Mouse (Mus musculus) thymus, adult 2 months (tissue): Measurements from ENCODE around the gene Mrps27. TPM values are rescaled to one million over a fixed set of nuclear protein-coding genes. Genes with fewer than 3 reads are reported as not detected.
A peak's percentile ranks its signal among the peaks of the same experiment; 100 is the strongest.

ENCODE experiments used
- DNase-seq: peaks from one replicate; pipeline ENCODE4 v3.0.0; 2021
- H3K27ac ChIP-seq: fragments of 200-500 bp; 2 replicates; pipeline ENCODE4 v1.5.1; 2012; ENCODE audit warnings: low read length, control low read depth; ENCODE audit not compliant: control insufficient read depth, insufficient read depth
- H3K27me3 ChIP-seq: fragments of 200-500 bp; 2 replicates; pipeline ENCODE4 v1.6.1; 2012; ENCODE audit warnings: mild to moderate bottlenecking, low read length, moderate library complexity, mixed read lengths; ENCODE audit not compliant: control insufficient read depth, insufficient read depth
- H3K36me3 ChIP-seq: fragments of 200-500 bp; 2 replicates; pipeline ENCODE4 v1.6.1; 2012; ENCODE audit warnings: mild to moderate bottlenecking, low read length, moderate library complexity; ENCODE audit not compliant: control insufficient read depth, insufficient read depth
- H3K4me1 ChIP-seq: fragments of 200-500 bp; replicated peaks from 2 replicates; pipeline ENCODE4 v1.6.1; 2012; ENCODE audit warnings: low read length; ENCODE audit not compliant: control insufficient read depth, insufficient read depth
- H3K4me3 ChIP-seq: fragments of 200-500 bp; 2 replicates; pipeline ENCODE4 v1.5.1; 2012; ENCODE audit warnings: mild to moderate bottlenecking, low read length, control low read depth, moderate library complexity; ENCODE audit not compliant: control insufficient read depth, insufficient read depth
- CTCF ChIP-seq: fragments of 200-500 bp; IDR thresholded peaks from 2 replicates; pipeline ENCODE4 v1.5.1; 2012; ENCODE audit warnings: mild to moderate bottlenecking, control low read depth, low read length, moderate library complexity, borderline replicate concordance; ENCODE audit not compliant: control insufficient read depth, poor library complexity, insufficient read depth; ENCODE audit errors: extremely low read depth
- POLR2A ChIP-seq: fragments of 200-500 bp; IDR thresholded peaks from 2 replicates; pipeline ENCODE4 v1.6.1; 2012; ENCODE audit warnings: mild to moderate bottlenecking, low read length, control low read depth, moderate library complexity; ENCODE audit not compliant: control insufficient read depth, poor library complexity, insufficient read depth; ENCODE audit errors: extremely low read depth
- WGBS: fragments of 180-500 bp; shearing (Covaris S2); methylation state at CpG from one replicate; pipeline ENCODE4 v1.1.7; 2018; 5-methylcytosine and 5-hydroxymethylcytosine counted together
- polyA plus RNA-seq: library from polyadenylated mRNA; depleted of rRNA; stranded (reverse); fragments of >200 nt; gene quantifications from 2 replicates; pipeline ENCODE4 v1.2.3, GENCODE M21; 2012

Gene Mrps27
- polyA plus RNA-seq, 1 experiment = 12.7 TPM

GRCm38 (mm10) chr13:99369103-99369502 lies 24.5 kb downstream of the Mrps27 start:
- peaks cover 2% of the 10 kb centered on the region; the same call in 1 of the 2 replicates for H3K36me3 ChIP-seq

GRCm38 (mm10) chr13:99371285-99371684 lies 26.7 kb downstream of the Mrps27 start:
- Histone ChIP-seq H3K27ac (no peak overlapping the region), H3K4me1 (no peaks in the 10 kb centered on the region), H3K27me3 (no peaks in the 10 kb centered on the region), H3K4me3 (no peak overlapping the region), H3K36me3 (no peaks in the 10 kb centered on the region)
- WGBS = 98% methylated on average over 5 of the region's 5 CpGs
- no peak for DNase-seq
- TF ChIP-seq CTCF (no peak), POLR2A (no peak)

More at GRCm38 (mm10) chr13:99369103-99369502, 24.5 kb downstream of the Mrps27 start:
- no peak overlapping the region for H3K27ac ChIP-seq
- H3K4me3 ChIP-seq = no peak overlapping the region
- TF ChIP-seq POLR2A = no peak
- no peak for TF ChIP-seq CTCF
- no peak for DNase-seq
- H3K27me3 ChIP-seq = no peaks in the 10 kb centered on the region
- 97% methylated on average over 12 of the region's 12 CpGs for WGBS
- H3K4me1 ChIP-seq = no peaks in the 10 kb centered on the region

- no peaks in the 10 kb centered on the region for H3K27me3 ChIP-seq
- H3K36me3 ChIP-seq = no peaks in the 10 kb centered on the region
- no peak for DNase-seq
- TF ChIP-seq POLR2A (no peak), CTCF (no peak)
- no peaks in the 10 kb centered on the region for H3K4me1 ChIP-seq
- H3K27ac ChIP-seq = no peak overlapping the region
- H3K4me3 ChIP-seq = no peak overlapping the region
- WGBS = 91% methylated on average over 7 of the region's 7 CpGs
These were observed 29.1 kb downstream of the Mrps27 start for GRCm38 (mm10) chr13:99373684-99374083.

GRCm38 (mm10) chr13:99374191-99374590 lies 29.6 kb downstream of the Mrps27 start:
- no peaks in the 10 kb centered on the region for H3K36me3 ChIP-seq
- H3K27ac ChIP-seq = no peak overlapping the region

DNA sequence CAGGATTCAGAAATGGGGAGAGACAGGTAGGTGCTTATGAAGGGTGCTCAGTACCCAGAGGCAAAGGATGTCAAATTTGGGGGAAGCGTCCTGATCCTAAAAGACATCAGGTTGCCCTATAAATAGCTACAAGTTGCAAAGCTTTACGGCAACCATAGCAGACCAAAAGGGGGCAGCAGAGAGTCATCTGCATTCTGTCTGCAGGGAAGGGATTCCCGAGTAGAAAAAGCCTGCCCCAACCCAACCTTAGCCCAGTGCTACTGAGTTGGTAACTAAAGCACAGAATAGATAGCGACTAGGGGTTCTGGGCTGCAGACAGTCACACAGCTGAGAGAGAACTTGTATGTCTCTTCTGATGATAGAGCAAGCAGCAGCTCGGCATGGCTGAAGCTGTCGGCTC lies 31.0 kb downstream of the Mrps27 start:
- H3K27me3 ChIP-seq = no peaks in the 10 kb centered on the region
- H3K36me3 ChIP-seq = no peaks in the 10 kb centered on the region
- peak; percentile 65 for DNase-seq
- WGBS = 42% methylated on average over 6 of the region's 6 CpGs
- no peak overlapping the region for H3K4me3 ChIP-seq
- no peak overlapping the region for H3K27ac ChIP-seq
- H3K4me1 ChIP-seq = no peaks in the 10 kb centered on the region
- no peak for TF ChIP-seq POLR2A
- TF ChIP-seq CTCF = no peak

More at GRCm38 (mm10) chr13:99374191-99374590, 29.6 kb downstream of the Mrps27 start:
- TF ChIP-seq CTCF = no peak
- no peak for TF ChIP-seq POLR2A
- Histone ChIP-seq H3K27me3 (no peaks in the 10 kb centered on the region), H3K4me3 (no peak overlapping the region), H3K4me1 (no peaks in the 10 kb centered on the region)
- no peak for DNase-seq
- 95% methylated on average over 4 of the region's 4 CpGs for WGBS

GRCm38 (mm10) chr13:99377055-99377454 lies 32.5 kb downstream of the Mrps27 start:
- TF ChIP-seq POLR2A (no peak), CTCF (no peak)
- Histone ChIP-seq H3K4me1 (no peaks in the 10 kb centered on the region), H3K36me3 (no peaks in the 10 kb centered on the region), H3K27me3 (no peaks in the 10 kb centered on the region), H3K27ac (no peak overlapping the region), H3K4me3 (no peak overlapping the region)
- DNase-seq = no peak
- WGBS = 97% methylated on average over 6 of the region's 6 CpGs

DNA sequence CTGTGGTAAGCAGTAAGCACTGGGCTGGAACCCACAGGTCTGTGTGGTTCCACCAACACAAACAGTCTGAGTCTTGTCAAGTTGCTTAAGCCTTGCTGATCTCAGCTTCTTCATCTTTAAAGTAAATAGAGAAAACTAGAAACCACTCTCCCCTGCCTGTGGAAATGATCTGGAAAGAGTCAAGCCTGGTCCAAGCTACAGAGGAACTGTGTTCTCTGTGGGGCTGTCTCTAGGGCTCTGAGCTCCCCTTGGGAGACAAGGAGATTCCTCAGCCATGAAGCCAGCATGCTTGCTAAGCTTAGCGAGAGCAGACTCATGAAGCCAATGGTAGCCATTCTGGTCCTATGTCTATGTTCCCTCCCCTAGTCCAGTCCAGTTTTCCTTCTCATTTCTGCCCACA lies 33.6 kb downstream of the Mrps27 start:
- H3K4me3 ChIP-seq = no peak overlapping the region
- DNase-seq = no peak
- H3K4me1 ChIP-seq = no peaks in the 10 kb centered on the region
- no peak overlapping the region for H3K27ac ChIP-seq
- no peaks in the 10 kb centered on the region for H3K27me3 ChIP-seq
- TF ChIP-seq POLR2A (no peak), CTCF (no peak)
- WGBS = 100% methylated on average over 1 of the region's 1 CpGs
- no peaks in the 10 kb centered on the region for H3K36me3 ChIP-seq
